Mouse (Mus musculus) brain, adult 10 weeks (tissue): ENCODE data around the gene Gm10487. TPM values are rescaled to one million over a fixed set of nuclear protein-coding genes. Genes with fewer than 3 reads are reported as not detected.

ENCODE experiments used
- polyA plus RNA-seq: library from polyadenylated mRNA; stranded (reverse); fragments of 350-450 nt; fragmentation: Illumina TruSeq; extraction: RNeasy Lipid Tissue Mini Kit (QIAGEN cat#74804); gene quantifications from one replicate; pipeline ENCODE4 v1.2.3, GENCODE M21; 2015; ENCODE audit warnings: low read depth, low replicate concordance

The Gm10487 gene
- polyA plus RNA-seq, result not detected

GRCm38 (mm10) chrX:30843369-30843768 is at the start of gene Gm10487:
Gene Gm10487 (minus strand): TSS chrX:30843469.

